Mouse (Mus musculus) kidney, adult 11 months (tissue): ENCODE measurements around the gene Zfp300.

Source experiments
- DNase-seq: peaks from one replicate; pipeline ENCODE4 v3.0.0; 2022

The Zfp300 gene

GRCm38 (mm10) chrX:21088983-21089866 is at the start of gene Zfp300:
Zfp300 (minus strand) TSS chrX:21089527.
- DNase-seq, result peak; percentile 59

- no peak for DNase-seq
These were observed 26.2 kb upstream of the Zfp300 start, which contains the start of gene Ssxa1 for GRCm38 (mm10) chrX:21115520-21115919. Ssxa1 (plus strand) TSS chrX:21115820.

GRCm38 (mm10) chrX:21089867-21090239 is 526 bp upstream of the Zfp300 start:
- DNase-seq, result no peak

GRCm38 (mm10) chrX:21088645-21088982 is 713 bp downstream of the Zfp300 start:
- DNase-seq, result no peak

GRCm38 (mm10) chrX:21068106-21068505 is 21.2 kb downstream of the Zfp300 start, which contains the start of gene Spaca5:
Spaca5 (plus strand) TSS chrX:21068406.
- DNase-seq, result no peak

- DNase-seq, result no peak
These were observed 26.8 kb downstream of the Zfp300 start for GRCm38 (mm10) chrX:21062544-21062890.

- peak; percentile 79 for DNase-seq
These were observed 27.3 kb downstream of the Zfp300 start, which contains the start of gene Zfp182 for GRCm38 (mm10) chrX:21061866-21062543. Zfp182 (minus strand) TSS chrX:21062316.

- no peak for DNase-seq
These were observed 27.9 kb downstream of the Zfp300 start for GRCm38 (mm10) chrX:21061460-21061859.
